Mouse (Mus musculus) liver, postnatal 0 days (tissue): Measurements from ENCODE around the gene Poll.

Experiments used
- CTCF ChIP-seq: sonication (generic); IDR thresholded peaks from 2 replicates; pipeline ENCODE4 v1.5.1; 2016; ENCODE audit warnings: antibody characterized with exemption, low read depth
- EP300 ChIP-seq: IDR thresholded peaks from 2 replicates; pipeline ENCODE4 v1.6.1; 2016; ENCODE audit warnings: antibody characterized with exemption, low read depth, mild to moderate bottlenecking

DNA sequence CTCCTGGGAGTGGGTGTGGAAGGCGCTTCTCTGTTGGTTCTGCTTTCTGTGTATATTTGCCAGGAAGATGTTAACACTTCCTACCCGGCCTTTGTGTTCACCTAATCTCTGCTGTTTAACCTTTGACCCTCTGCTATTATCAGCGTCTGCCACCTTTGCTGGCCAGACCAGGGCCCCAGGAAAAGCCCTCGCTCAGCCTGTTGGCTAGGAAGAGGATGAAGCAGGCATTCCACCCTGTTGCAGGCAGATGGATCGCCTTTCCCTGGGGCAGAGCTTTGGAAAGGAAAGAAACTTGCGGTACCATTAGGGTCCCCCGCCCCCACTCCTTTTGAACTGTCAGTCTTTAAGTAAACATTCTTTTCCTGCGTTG lies 15.3 kb upstream of the Poll start:
- TF ChIP-seq EP300 (no peak), CTCF (no peak)
